Mouse (Mus musculus) cerebellum, adult 2 months (tissue): Measurements from ENCODE around the gene Nrxn3.

Experiments used
- CTCF ChIP-seq: fragments of 200-500 bp; IDR thresholded peaks from 2 replicates; pipeline ENCODE4 v1.5.1; 2011; ENCODE audit warnings: low read depth, mild to moderate bottlenecking, control low read depth, low read length, moderate library complexity, borderline replicate concordance; ENCODE audit not compliant: insufficient read depth
- POLR2A ChIP-seq: fragments of 200-500 bp; IDR thresholded peaks from 2 replicates; pipeline ENCODE4 v1.6.1; 2011; ENCODE audit warnings: low read length, control low read depth, borderline replicate concordance; ENCODE audit not compliant: insufficient read depth

DNA sequence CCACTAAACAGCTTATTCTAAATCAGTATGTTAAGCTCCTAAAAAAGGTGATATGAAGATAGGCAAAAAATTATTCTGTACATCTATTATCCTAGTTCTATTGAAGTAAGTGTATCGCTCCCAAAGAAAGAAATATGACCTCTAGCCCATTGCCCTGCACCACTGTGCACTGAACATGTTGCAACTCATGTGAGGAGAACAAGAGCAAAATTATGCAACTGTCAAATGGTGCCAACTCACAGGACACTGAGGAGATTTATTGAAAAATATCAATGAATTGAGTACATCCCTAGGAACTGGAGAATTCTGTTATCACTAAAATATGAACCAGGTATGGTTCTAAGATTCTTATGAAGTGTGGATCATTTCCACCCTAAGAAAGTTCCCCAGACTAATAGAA lies 1479.8 kb downstream of the Nrxn3 start:
- TF ChIP-seq CTCF (no peak), POLR2A (no peak)
